Mouse (Mus musculus) urinary bladder, adult 2 months (tissue): ENCODE results near the gene Ccr2. TPM values are rescaled to one million over a fixed set of nuclear protein-coding genes. Genes with fewer than 3 reads are reported as not detected.
"Not testable (repeated sequence)": the region's sequence is repeated elsewhere in the genome, so short reads cannot be mapped to it uniquely, and the experiment has no call there.

Experiments
- DNase-seq: peaks from one replicate; pipeline ENCODE4 v3.0.0; 2022; ENCODE audit warnings: low spot score
- polyA plus RNA-seq: library from polyadenylated mRNA; depleted of rRNA; stranded (reverse); fragments of >200 nt; gene quantifications from 2 replicates; pipeline ENCODE4 v1.2.3, GENCODE M21; 2012; rRNA removed

Gene Ccr2
- polyA plus RNA-seq: 10.9 and 11.1 TPM in 2 replicates

DNA sequence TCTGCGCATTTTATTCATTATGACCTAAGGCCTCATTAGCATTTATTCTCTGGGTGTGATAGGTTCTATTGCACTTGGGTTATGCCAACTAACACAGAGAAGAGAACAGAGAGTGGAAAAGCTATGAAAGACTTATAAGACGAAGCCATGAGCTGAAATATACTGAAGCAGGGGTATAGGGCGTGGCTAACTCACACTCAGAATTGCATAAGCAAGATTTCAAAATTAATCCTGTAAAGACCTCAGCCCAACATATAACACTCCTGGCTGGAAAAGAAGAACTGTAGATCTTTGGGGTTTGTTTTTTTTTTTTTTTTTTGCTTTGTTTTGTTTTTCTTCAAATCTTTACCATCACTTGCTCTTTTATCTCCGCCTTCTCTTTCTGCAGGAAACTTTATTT, at the start of gene Ccr2:
TSS of gene Ccr2 (plus strand) at position 228 of the 400 bp plus-strand sequence.
- DNase-seq: no peak

- no peak for DNase-seq
These were observed 48.2 kb upstream of the Ccr2 start for GRCm38 (mm10) chr9:124053532-124053931.

- DNase-seq: no peak
These were observed 45.5 kb upstream of the Ccr2 start for GRCm38 (mm10) chr9:124056158-124056709.

- DNase-seq: no peak
These were observed 41.9 kb upstream of the Ccr2 start for GRCm38 (mm10) chr9:124059660-124060352.

DNA sequence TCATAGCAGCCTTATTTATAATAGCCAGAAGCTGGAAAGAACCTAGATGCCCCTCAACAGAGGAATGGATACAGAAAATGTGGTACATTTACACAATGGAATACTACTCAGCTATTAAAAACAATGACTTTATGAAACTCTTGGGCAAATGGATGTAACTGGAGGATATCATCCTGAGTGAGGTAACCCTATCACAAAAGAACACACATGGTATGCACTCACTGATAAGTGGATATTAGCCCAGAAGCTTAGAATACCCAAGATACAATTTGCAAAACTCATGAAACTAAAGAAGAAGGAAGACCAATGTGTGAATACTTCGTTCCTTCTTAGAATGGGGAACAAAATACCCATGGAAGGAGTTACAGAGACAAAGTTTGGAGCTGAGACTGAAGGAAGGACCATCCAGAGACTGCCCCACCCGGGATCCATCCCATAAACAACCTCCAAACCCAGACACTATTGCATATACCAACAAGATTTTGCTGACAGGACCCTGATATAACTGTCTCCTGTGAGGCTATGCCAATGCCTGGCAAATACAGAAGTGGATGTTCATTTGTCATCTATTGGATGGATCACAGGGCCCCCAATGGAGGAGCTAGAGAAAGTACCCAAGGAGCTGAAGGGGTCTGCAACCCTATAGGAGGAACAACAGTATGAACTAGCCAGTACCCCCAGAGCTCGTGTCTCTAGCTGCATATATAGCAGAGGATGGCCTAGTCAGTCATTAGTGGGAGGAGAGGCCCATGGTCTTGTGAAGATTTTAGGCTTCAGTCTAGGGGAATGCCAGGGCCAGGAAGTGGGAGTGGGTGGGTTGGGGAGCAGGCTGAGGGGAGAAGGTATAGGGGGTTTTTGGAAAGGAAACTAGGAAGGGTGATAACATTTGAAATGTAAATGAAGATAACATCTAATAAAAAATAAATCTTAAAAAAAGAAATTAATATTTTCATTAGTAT, 40.0 kb upstream of the Ccr2 start:
- not testable (repeated sequence) for DNase-seq

- no peak for DNase-seq
These were observed 35.1 kb upstream of the Ccr2 start for GRCm38 (mm10) chr9:124066572-124067103.

DNA sequence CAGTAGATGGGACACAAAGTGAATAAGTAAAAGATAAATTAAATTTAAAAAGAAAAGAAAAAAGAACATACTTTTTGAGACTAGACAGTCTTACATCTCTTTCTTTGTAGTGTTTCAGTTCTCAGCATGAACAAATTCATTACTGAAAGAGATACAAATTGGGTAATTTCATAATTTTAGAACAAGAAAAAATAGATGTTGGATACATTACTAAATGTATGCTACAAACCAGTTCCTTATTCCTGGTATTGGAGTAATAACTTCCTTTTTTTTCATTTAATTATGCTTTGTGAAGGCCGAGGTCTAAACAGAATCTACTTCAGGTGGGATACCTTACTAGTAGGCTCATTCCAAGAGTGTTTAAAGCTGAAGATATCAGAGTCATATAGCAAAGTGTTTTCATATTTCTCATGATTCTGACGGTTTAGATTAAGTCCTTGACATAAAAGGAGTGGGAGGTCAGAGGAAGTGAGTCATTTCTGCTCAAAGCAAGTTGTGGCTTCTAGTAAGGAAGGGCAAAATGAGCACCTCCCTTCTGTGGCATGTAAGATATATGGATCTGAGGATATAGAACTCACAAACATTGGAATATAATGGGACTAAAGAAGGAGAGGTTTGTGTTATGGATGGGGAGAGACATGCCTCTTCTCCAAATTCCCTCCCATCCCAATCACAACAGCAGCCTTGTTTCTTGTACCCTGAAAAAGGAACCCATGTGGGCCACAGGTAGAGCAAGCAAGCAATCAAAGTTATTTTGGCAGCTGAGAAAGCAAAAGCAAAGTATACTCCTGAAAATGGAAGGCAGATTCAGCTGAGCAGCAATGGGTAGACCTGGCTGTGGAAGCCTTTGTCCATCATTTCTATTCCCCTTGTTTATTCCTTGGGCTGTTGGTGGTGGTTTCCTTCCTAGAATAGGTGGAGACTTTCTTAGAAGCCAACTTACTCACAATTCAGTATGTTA, 33.4 kb upstream of the Ccr2 start:
- DNase-seq: no peak

- DNase-seq: no peak
These were observed 30.2 kb upstream of the Ccr2 start for GRCm38 (mm10) chr9:124071506-124071905.

- no peak for DNase-seq
These were observed 21.9 kb upstream of the Ccr2 start for GRCm38 (mm10) chr9:124079803-124080202.

DNA sequence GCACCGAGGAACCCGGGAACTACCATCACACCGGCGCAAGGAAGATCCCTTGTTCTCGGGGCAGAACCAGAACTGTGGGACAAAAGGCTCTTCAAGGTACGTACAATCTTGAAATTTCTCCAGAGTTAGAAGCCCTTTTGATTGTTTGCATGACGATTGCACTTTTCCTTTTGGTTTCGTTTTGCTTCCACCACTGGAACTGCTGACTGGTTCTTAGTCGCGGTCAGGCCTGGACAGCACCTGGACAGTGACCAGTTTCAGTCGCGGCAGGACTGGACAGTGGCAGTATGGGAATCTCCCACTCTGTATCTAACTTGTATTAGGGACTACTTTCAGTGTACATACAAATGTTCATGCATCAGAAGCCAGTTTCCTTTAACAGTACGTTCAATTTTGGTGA, 21.3 kb upstream of the Ccr2 start:
- not testable (repeated sequence) for DNase-seq

DNA sequence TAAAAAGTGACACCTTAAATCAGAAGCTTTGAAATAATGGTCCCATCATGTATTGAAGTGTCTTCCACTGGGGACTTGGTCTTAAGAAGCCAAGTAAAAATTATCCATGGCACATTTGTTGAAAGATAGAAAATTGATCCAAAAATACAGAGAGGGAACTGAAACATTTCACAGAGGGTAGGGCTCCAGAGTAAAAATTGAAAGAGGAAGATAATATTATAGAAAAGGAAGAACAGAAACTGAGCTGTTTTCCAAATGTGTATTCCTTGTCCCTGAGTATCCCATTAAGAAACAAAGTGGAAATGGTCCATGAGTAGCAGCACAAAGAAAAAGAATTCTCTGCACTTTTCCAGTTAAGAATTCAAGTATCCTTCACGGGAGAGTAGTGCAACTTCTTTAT, 11.3 kb upstream of the Ccr2 start:
- DNase-seq: no peak

DNA sequence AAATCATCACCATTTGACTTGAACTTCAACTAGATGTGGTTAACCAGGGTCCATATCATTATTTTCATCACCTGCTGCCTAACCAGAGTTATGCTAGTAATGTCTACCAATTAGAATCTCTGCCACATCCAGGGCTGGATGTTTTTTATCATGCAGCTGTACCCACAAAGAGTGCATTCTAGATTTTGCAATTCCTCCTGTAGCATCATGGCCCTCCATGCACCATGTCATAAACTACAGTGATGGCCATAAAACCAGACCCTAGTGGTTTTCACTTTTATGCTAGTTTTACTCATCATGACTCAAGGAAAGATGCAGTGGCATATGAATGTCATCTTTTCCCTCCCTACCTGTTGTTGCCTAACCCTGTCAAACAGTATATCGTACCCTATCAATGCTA, 2.6 kb upstream of the Ccr2 start:
- DNase-seq: no peak

DNA sequence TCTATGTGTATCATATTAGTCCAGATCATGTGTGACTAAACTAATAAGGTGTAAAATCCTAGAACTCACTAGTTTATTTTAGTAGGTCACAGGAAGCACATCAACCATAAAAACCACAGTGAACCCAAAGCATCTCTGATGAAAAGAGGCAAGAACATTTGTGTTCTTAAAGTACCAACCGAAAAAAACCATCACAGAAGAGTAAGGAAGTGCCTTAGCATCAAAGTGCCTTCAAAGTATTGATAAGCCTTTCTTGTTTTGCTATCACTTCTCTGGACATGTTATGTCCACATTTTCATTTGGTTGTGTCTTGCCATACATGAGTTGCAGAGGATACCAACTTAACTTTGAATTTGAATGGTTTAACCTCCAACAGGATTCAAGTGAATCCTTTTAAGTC, 1.4 kb upstream of the Ccr2 start:
- no peak for DNase-seq

- no peak for DNase-seq
These were observed 1.4 kb downstream of the Ccr2 start for GRCm38 (mm10) chr9:124103199-124103598.

DNA sequence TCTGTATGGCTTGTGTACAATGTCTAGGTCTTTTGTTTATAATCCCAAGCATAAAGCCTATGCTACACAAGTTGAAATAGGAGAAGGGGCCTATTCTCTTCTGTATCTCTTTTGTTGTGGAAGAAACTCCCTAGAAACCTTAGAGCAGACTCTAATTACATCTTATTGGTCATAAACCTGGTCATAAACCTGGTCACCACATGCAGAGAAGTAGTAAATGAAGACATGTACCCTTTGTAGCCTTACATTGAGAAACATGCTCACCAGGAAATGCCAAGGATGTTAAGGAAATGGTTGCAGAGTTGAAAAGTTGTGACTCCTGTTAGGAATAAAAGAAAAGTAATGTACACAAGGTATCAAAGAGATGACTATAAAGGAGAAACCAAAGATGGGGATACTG, 3.4 kb downstream of the Ccr2 start:
- no peak for DNase-seq

GRCm38 (mm10) chr9:124107232-124107631, 5.5 kb downstream of the Ccr2 start:
- DNase-seq: no peak

DNA sequence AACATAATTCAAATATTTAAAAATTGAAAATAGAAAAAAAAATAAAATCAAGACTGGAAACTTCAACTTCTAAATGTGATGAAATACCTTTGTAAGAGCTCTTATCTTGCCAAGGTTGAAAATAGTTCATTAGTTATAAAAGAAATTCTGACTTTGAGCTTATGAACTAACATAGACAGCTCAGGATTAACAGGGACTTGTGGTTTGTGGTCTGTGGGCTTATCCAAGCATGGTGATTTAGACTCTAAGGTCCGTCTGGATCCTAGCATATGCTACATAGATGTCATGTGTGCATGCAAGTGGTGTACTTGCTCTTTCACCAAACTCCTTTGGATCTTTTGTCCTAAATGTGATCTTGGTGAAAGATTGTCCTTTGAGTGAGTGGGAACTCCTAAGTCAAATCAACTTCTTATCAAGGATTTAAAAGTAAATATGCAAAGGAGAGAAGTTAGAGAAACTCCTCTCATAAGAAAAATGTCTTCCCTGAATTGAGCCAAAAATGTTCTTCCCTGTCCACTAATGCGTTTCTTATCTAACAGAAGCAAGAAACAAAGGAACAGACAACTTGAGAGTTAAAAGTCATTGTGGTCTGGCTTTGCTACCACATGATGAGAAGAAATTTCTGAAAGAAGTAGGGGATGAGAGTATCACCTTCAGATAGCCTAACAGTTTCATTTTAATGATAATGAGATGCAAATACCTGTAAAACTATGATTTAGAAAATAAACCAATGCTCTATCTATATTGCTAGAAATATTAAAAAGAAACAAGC, 6.8 kb downstream of the Ccr2 start:
- no peak for DNase-seq

DNA sequence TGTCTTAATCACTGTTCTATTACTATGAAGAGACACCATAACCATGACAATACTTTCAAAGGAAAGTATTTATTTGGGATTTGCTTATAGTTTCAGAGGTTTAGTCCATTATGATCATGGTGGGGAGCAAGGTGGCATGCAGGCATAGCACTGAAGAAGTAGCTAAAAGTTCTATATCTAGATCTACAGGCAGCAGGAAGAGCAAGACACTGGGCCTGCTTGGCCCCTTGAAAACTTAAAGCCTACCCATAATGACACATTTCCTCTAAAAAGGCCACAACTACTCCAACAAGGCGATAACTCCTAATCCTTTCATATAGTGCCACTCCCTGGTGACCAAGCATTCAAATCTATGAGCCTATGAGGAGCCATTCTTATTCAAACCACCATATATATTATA, 10.2 kb downstream of the Ccr2 start:
- DNase-seq: no peak

GRCm38 (mm10) chr9:124112591-124113239, 11.0 kb downstream of the Ccr2 start:
- no peak for DNase-seq

- no peak for DNase-seq
These were observed 12.0 kb downstream of the Ccr2 start for GRCm38 (mm10) chr9:124113777-124114176.
